Comparison of ENCODE assay signal across 16 mouse cellular contexts in genomic region chr6:118934243-118934902, GRCm38 (mm10).
DNase-seq lines count a peak whose midpoint lies in the region; ATAC-seq and TF ChIP-seq lines count a peak whose summit lies in the region.
"Had no signal": no experiment of that assay in that cellular context is flagged by ENCODE, and none has a peak within 500 bp of the region (broad histone marks: within the 10 kb centered on the region; RNA-seq: fewer than 3 reads in every experiment).

No protein-coding gene starts in this region.

- H3K36me3 ChIP-seq in heart, embryonic 10.5 days: no peaks in the 10 kb centered on the region
- no peaks in the 10 kb centered on the region for H3K36me3 ChIP-seq in heart, embryonic 11.5 days (ENCODE audit: control insufficient read depth, insufficient read depth, low read length)
- H3K36me3 ChIP-seq in embryonic facial prominence, embryonic 11.5 days (replicated peaks; ENCODE audit: control insufficient read depth, insufficient read depth, low read depth, low read length): no peaks in the 10 kb centered on the region
- no peaks in the 10 kb centered on the region for H3K36me3 ChIP-seq in lung, postnatal 0 days (ENCODE audit: insufficient read depth, low read length)
- no peaks in the 10 kb centered on the region for H3K36me3 ChIP-seq in hindbrain, embryonic 11.5 days (ENCODE audit: control insufficient read depth, insufficient read depth, low read length)
- H3K36me3 ChIP-seq: G1E; stomach, embryonic 15.5 days had no signal

- H3K4me3 ChIP-seq in heart, embryonic 10.5 days: no peak overlapping the region
- no peak overlapping the region for H3K4me3 ChIP-seq in heart, embryonic 11.5 days (ENCODE audit: low read depth, low read length)
- no peak overlapping the region for H3K4me3 ChIP-seq in embryonic facial prominence, embryonic 11.5 days (ENCODE audit: low read depth, low read length)
- no peak overlapping the region for H3K4me3 ChIP-seq in lung, postnatal 0 days (ENCODE audit: low read depth, low read length)
- H3K4me3 ChIP-seq in hindbrain, embryonic 11.5 days (ENCODE audit: low read depth, low read length): no peak overlapping the region
- H3K4me3 ChIP-seq: heart, adult 2 months; stomach, embryonic 15.5 days had no signal

- H3K27me3 ChIP-seq in heart, embryonic 10.5 days (ENCODE audit: insufficient read depth, poor library complexity, severe bottlenecking): no peaks in the 10 kb centered on the region
- no peaks in the 10 kb centered on the region for H3K27me3 ChIP-seq in heart, embryonic 11.5 days (ENCODE audit: control insufficient read depth, insufficient read depth, low read length)
- H3K27me3 ChIP-seq in embryonic facial prominence, embryonic 11.5 days (ENCODE audit: control insufficient read depth, insufficient read depth, low read length): no peaks in the 10 kb centered on the region
- H3K27me3 ChIP-seq in lung, postnatal 0 days (replicated peaks; ENCODE audit: insufficient read depth, low read length): no peaks in the 10 kb centered on the region
- no peaks in the 10 kb centered on the region for H3K27me3 ChIP-seq in hindbrain, embryonic 11.5 days (ENCODE audit: control insufficient read depth, insufficient read depth, low read length)
- H3K27me3 ChIP-seq: stomach, embryonic 15.5 days had no signal

- TF ChIP-seq CTCF in lung, postnatal 0 days (IDR thresholded peaks at IDR 0.05): no peak

- peak overlapping the region; percentile 42; the same call in 1 of the 2 replicates for H3K27ac ChIP-seq in heart, embryonic 10.5 days
- H3K27ac ChIP-seq in heart, embryonic 11.5 days (ENCODE audit: low read depth, low read length): no peak overlapping the region
- H3K27ac ChIP-seq in embryonic facial prominence, embryonic 11.5 days (replicated peaks; ENCODE audit: low read depth, low read length): no peak overlapping the region
- H3K27ac ChIP-seq in lung, postnatal 0 days (ENCODE audit: low read length): peak overlapping the region; percentile 62
- H3K27ac ChIP-seq in hindbrain, embryonic 11.5 days (ENCODE audit: low read depth, low read length): no peak overlapping the region
- H3K27ac ChIP-seq: heart, adult 2 months; stomach, embryonic 15.5 days had no signal

- H3K9ac ChIP-seq in heart, embryonic 11.5 days (ENCODE audit: low read depth, low read length): no peak overlapping the region
- no peak overlapping the region for H3K9ac ChIP-seq in embryonic facial prominence, embryonic 11.5 days (replicated peaks; ENCODE audit: low read length)
- no peak overlapping the region for H3K9ac ChIP-seq in lung, postnatal 0 days (replicated peaks; ENCODE audit: low read depth)
- H3K9ac ChIP-seq in hindbrain, embryonic 11.5 days (ENCODE audit: low read depth, low read length): no peak overlapping the region
- H3K9ac ChIP-seq: stomach, embryonic 15.5 days had no signal

- H3K4me1 ChIP-seq in heart, embryonic 10.5 days: peaks cover 61% of the 10 kb centered on the region
- H3K4me1 ChIP-seq in heart, embryonic 11.5 days (ENCODE audit: control insufficient read depth, insufficient read depth, low read length): peaks cover 32% of the 10 kb centered on the region
- H3K4me1 ChIP-seq in embryonic facial prominence, embryonic 11.5 days (ENCODE audit: control insufficient read depth, insufficient read depth, low read length): no peaks in the 10 kb centered on the region
- peaks cover 6% of the 10 kb centered on the region; the same call in 1 of the 2 replicates for H3K4me1 ChIP-seq in lung, postnatal 0 days (ENCODE audit: insufficient read depth, low read depth, low read length)
- no peaks in the 10 kb centered on the region for H3K4me1 ChIP-seq in hindbrain, embryonic 11.5 days (replicated peaks; ENCODE audit: control insufficient read depth, insufficient read depth, low read length)

- 62% methylated on average over 9 of the region's 9 CpGs for WGBS in heart, embryonic 10.5 days
- WGBS in heart, embryonic 11.5 days (ENCODE audit: insufficient replicate concordance): 66% methylated on average over 9 of the region's 9 CpGs
- 65% methylated on average over 9 of the region's 9 CpGs for WGBS in embryonic facial prominence, embryonic 11.5 days
- 48% methylated on average over 9 of the region's 9 CpGs for WGBS in lung, postnatal 0 days
- WGBS in hindbrain, embryonic 11.5 days: 61% methylated on average over 9 of the region's 9 CpGs

- H3K4me2 ChIP-seq in heart, embryonic 11.5 days: no peak overlapping the region
- H3K4me2 ChIP-seq in embryonic facial prominence, embryonic 11.5 days (ENCODE audit: low read depth, low read length): no peak overlapping the region
- H3K4me2 ChIP-seq in lung, postnatal 0 days (replicated peaks; ENCODE audit: low read depth, low read length): no peak overlapping the region
- H3K4me2 ChIP-seq in hindbrain, embryonic 11.5 days (replicated peaks; ENCODE audit: low read depth, low read length): no peak overlapping the region
- H3K4me2 ChIP-seq: stomach, embryonic 15.5 days had no signal

- H3K9me3 ChIP-seq in heart, embryonic 10.5 days: no peaks in the 10 kb centered on the region
- H3K9me3 ChIP-seq in heart, embryonic 11.5 days (replicated peaks; ENCODE audit: control insufficient read depth, low read length): no peaks in the 10 kb centered on the region
- H3K9me3 ChIP-seq in embryonic facial prominence, embryonic 11.5 days (replicated peaks; ENCODE audit: control insufficient read depth, low read length): no peaks in the 10 kb centered on the region
- H3K9me3 ChIP-seq in lung, postnatal 0 days (ENCODE audit: low read length): no peaks in the 10 kb centered on the region
- no peaks in the 10 kb centered on the region for H3K9me3 ChIP-seq in hindbrain, embryonic 11.5 days (ENCODE audit: control insufficient read depth, low read length)
- H3K9me3 ChIP-seq: stomach, embryonic 15.5 days had no signal

- no peak for DNase-seq in heart, embryonic 10.5 days (ENCODE audit: low spot score)
- DNase-seq in embryonic facial prominence, embryonic 11.5 days (ENCODE audit: low spot score): peak; percentile 33
- peak; percentile 87 for DNase-seq in lung, postnatal 0 days (ENCODE audit: low spot score)
- peak; percentile 70 to 79 for DNase-seq in thymus, postnatal 10 days (ENCODE audit: low spot score in 2 of 2)
- no peak for DNase-seq in liver
- no peak for DNase-seq in urinary bladder, postnatal 14 days (ENCODE audit: low spot score)
- no peak for DNase-seq in hindbrain, embryonic 11.5 days (ENCODE audit: low spot score)
- DNase-seq: adrenal gland, postnatal 10 days; cerebellum, adult 8-10 months; heart, adult 2 months; heart, postnatal 4 days had no signal

- no peak for ATAC-seq in heart, embryonic 11.5 days (replicated peaks; ENCODE audit: insufficient number of reproducible peaks, low FRiP score, low TSS enrichment)
- ATAC-seq in embryonic facial prominence, embryonic 11.5 days (replicated peaks; ENCODE audit: insufficient number of reproducible peaks, low FRiP score, low TSS enrichment, low read depth): no peak
- ATAC-seq in lung, postnatal 0 days: peak; percentile 92
- ATAC-seq in hindbrain, embryonic 11.5 days (ENCODE audit: low FRiP score): no peak
- ATAC-seq: forebrain, embryonic 16.5 days; midbrain, embryonic 16.5 days had no signal

- TF ChIP-seq EP300 in lung, postnatal 0 days (IDR thresholded peaks at IDR 0.05): peak; percentile 57

Comparison
In these comparisons a context has a peak if more than half of its experiments do, and no peak if none do; other contexts are left out.
1. H3K27ac ChIP-seq: peak in heart, embryonic 10.5 days (single experiment) and lung, postnatal 0 days (single experiment); none in heart, embryonic 11.5 days (single experiment), embryonic facial prominence, embryonic 11.5 days (single experiment) and hindbrain, embryonic 11.5 days (single experiment).
2. DNase-seq: peak in embryonic facial prominence, embryonic 11.5 days (single experiment), lung, postnatal 0 days (single experiment) and thymus, postnatal 10 days (2 of 2); none in heart, embryonic 10.5 days (single experiment), liver (single experiment), urinary bladder, postnatal 14 days (single experiment) and hindbrain, embryonic 11.5 days (single experiment).